Mouse (Mus musculus) brain, embryonic 18.5 days (tissue): ENCODE measurements around the gene Klrb1b.
A peak's percentile ranks its signal among the peaks of the same experiment; 100 is the strongest.
"Not testable (repeated sequence)": the region's sequence is repeated elsewhere in the genome, so short reads cannot be mapped to it uniquely, and the experiment has no call there.

Source experiments
- DNase-seq: peaks from one replicate; pipeline ENCODE4 v3.0.0-alpha.2; 2012; ENCODE audit warnings: low read depth, low spot score

Klrb1b gene

GRCm38 (mm10) chr6:128841327-128842089 lies 15.4 kb upstream of the Klrb1b start:
- no peak for DNase-seq

GRCm38 (mm10) chr6:128840669-128841068 lies 14.5 kb upstream of the Klrb1b start:
- DNase-seq: not testable (repeated sequence)

DNA sequence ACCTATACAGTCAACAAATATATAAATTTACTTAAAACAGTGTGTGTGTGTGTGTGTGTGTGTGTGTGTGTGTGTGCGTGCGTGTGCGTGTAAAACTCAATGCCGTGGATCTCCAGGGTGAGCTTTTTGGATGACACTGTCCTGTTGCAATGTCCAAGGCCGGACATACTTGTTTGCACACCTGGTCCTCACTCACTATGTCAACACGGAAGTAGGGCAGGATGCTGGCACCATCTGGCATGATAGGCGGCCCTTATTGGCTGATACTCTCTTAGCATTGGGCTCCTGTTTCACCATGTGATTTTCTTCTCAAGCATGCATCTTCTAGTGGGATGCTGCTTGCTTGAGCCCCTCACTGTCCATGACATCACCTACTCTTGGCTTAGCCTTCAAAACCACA lies 13.8 kb upstream of the Klrb1b start:
- no peak for DNase-seq

DNA sequence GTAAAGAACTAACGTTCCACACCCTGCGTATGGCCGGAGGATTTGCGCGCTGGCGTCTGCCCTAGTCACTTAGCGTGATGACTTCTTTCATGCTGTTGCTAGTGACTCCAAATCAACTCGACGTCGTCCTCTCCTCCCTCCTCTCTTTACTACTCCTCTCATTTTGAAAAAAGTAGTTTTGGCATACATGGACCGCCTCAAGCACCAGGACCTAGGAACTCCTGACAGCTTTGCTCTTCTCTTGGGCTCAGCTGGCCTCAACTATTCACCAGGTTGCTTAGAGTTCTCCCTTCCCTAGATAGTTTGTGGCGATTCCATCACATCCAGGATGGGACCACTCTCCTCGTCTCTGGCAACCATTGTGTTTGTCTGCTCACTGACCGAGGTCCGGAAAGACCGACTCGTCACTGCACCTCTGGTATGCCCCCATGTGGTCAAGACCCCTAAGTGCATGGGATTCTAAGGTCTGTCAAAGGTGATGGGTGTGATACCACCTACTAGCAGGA lies 13.2 kb upstream of the Klrb1b start:
- DNase-seq: no peak

GRCm38 (mm10) chr6:128838342-128839265 lies 12.5 kb upstream of the Klrb1b start:
- DNase-seq: peak; percentile 80

- no peak for DNase-seq
Measured at GRCm38 (mm10) chr6:128837454-128838341, 11.6 kb upstream of the Klrb1b start.

DNA sequence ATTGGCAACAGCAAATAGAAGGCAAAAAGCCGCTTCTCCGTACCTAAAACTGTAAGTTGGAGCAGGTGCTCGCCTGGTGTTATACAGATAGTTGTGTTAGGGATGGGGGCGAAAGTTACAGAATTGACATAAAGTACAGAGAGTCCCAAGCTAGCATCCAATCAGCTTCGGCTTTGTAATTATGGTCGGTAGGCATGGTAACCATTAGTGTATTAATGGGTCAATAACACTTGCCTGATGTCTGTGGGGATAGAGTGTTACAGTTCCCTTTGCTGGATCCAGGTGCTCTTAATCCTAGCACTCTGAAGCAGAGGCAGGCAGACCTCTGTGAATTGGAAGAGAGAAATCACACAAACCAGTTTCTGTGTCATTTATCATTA lies 10.8 kb upstream of the Klrb1b start:
- DNase-seq: no peak

DNA sequence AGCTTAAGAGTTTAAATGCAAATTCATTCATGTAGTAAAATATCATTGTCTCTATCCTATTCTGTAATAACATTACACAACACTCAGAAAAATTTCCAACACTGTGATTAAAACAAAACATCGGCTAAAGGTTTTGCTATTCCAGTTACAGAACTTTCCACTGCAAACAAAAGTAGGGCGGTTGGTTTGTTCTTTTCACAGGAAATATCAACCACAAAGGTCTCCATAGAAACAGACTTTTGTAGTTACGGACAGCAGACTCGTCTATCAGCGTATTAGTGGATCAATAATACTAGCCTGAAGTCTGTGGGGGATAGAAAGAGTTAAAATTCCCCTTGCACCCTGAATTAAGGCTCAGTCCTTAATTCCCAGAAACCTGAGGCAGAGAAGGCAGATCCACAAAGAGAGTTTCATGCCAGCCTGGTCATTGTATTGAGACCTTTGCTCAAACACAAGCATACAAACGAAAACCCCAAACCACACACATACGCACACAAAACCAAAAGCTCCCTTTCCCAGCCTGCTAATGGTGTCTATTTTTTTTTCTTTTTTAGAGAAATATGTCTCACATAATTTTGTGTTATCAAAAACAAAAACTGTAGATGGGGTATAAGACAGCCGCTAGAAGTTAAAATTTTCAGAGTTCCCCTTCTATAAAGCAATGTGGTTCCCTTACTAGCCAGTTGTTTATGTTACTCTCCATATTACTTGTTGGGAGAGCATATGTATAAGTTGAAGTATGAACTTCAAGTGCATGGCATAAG lies 10.2 kb upstream of the Klrb1b start:
- no peak for DNase-seq

- DNase-seq: no peak
Measured at GRCm38 (mm10) chr6:128835571-128835970, 9.4 kb upstream of the Klrb1b start.

- DNase-seq: no peak
Measured at GRCm38 (mm10) chr6:128833046-128833445, 6.9 kb upstream of the Klrb1b start.

GRCm38 (mm10) chr6:128829837-128830236 lies 3.7 kb upstream of the Klrb1b start:
- DNase-seq: no peak

DNA sequence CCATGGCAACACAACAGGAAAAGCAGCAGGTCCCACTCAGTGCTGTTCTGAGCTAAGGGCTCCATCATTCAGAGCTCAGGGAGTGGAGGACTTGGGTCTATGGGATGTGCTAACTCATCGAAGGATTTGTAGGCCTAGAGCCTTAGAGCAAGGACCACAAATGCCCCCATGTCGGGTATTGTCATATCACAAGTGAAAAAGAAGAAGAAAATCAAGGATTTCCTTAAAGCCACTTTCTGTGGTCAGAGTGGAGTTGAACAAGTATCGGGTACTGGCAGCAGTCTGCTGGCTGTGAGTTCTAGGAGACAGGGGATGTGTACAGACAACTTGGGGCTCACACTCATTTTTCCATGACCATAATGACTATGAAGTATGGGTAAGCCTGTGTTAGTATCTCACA lies 650 bp upstream of the Klrb1b start:
- no peak for DNase-seq

GRCm38 (mm10) chr6:128818083-128818802 lies 7.9 kb downstream of the Klrb1b start:
- no peak for DNase-seq

- no peak for DNase-seq
Measured at GRCm38 (mm10) chr6:128808532-128808931, 17.6 kb downstream of the Klrb1b start.

DNA sequence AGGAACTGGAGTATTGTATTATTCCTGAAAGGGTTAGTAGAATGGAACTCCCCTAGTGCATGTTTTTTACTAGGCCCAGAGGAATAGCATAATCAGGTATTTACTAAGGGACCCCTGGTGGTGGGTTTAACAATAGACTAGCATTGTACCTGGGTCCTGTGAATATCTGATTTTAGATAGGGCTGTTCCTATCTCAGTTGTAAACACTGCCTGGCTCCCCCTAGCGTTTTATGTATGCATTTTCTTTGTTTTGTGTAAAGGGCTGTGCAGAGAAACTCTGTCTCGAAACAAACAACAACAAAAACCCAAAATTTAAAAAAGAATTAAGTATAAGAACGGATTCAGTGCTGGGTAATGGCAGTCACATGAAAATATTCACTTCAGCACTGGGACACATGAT lies 19.1 kb downstream of the Klrb1b start:
- DNase-seq: no peak

- not testable (repeated sequence) for DNase-seq
Measured at GRCm38 (mm10) chr6:128804823-128805640, 21.1 kb downstream of the Klrb1b start.

DNA sequence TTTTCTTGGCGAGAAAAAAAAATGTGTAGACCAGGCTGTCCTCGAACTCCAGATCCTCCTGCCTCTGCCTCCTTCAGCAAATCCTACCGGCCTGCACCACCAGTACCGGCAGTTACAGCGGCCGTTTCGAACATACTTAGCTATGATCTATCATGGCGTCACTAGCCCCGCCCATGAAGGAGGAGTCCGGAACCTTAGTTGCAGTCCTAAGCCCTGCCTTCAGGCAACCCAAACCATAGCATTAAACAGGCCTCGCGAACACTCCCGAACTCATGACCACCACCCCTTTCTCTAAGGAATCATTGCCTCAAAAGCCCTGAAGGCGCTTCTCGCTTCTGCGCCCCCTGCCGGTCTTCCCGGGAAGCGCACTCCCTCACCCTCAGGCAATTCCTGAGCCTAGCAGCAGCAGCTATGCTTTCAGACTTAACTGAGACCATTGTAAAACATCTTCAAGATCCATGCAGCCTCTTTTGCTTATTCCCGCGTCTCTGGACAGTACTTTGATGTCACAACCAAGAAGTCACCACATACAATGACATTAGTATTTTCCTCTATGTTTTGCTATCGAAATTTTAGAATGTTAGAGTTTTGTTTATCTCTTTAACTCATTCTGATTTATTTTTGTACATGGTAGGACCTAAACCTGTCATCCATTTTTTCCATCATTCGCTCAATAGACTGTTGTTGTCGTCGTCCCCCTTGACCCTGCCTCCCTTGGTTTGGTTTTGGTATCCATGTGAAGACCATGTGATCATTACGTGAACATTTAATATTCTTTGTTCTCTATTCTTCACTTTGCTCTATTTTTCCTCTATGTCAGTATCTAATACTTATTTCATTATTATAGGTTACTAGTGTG lies 22.9 kb downstream of the Klrb1b start:
- peak; percentile 98 for DNase-seq

- no peak for DNase-seq
Measured at GRCm38 (mm10) chr6:128802557-128802956, 23.6 kb downstream of the Klrb1b start.
